Mouse (Mus musculus) brain, embryonic 18.5 days (tissue): ENCODE measurements around the gene Zdhhc19.
A peak's percentile ranks its signal among the peaks of the same experiment; 100 is the strongest.

Experiments
- DNase-seq: peaks from one replicate; pipeline ENCODE4 v3.0.0-alpha.2; 2012; ENCODE audit warnings: low read depth, low spot score

Zdhhc19 gene

GRCm38 (mm10) chr16:32550487-32550886, 54.4 kb downstream of the Zdhhc19 start:
- DNase-seq, result no peak

GRCm38 (mm10) chr16:32551346-32551747, 55.3 kb downstream of the Zdhhc19 start:
- no peak for DNase-seq

- no peak for DNase-seq
Measured at GRCm38 (mm10) chr16:32555588-32555987, 59.5 kb downstream of the Zdhhc19 start.

GRCm38 (mm10) chr16:32559493-32559892, 63.4 kb downstream of the Zdhhc19 start:
- no peak for DNase-seq

- no peak for DNase-seq
Measured at GRCm38 (mm10) chr16:32563056-32563793, 67.2 kb downstream of the Zdhhc19 start.

GRCm38 (mm10) chr16:32567282-32567681, 71.2 kb downstream of the Zdhhc19 start:
- DNase-seq, result no peak

GRCm38 (mm10) chr16:32568401-32568800, 72.3 kb downstream of the Zdhhc19 start:
- no peak for DNase-seq

GRCm38 (mm10) chr16:32570042-32570441, 74.0 kb downstream of the Zdhhc19 start:
- DNase-seq, result no peak

- no peak for DNase-seq
Measured at GRCm38 (mm10) chr16:32572528-32572927, 76.5 kb downstream of the Zdhhc19 start.

GRCm38 (mm10) chr16:32586482-32586881, 90.4 kb downstream of the Zdhhc19 start:
- no peak for DNase-seq

- no peak for DNase-seq
Measured at GRCm38 (mm10) chr16:32588568-32588967, 92.5 kb downstream of the Zdhhc19 start.

GRCm38 (mm10) chr16:32591521-32591920, 95.5 kb downstream of the Zdhhc19 start:
- DNase-seq, result no peak

- DNase-seq, result no peak
Measured at GRCm38 (mm10) chr16:32593283-32593805, 97.3 kb downstream of the Zdhhc19 start.

- no peak for DNase-seq
Measured at GRCm38 (mm10) chr16:32593916-32594315, 97.9 kb downstream of the Zdhhc19 start.

GRCm38 (mm10) chr16:32594701-32595100, 98.6 kb downstream of the Zdhhc19 start:
- no peak for DNase-seq

GRCm38 (mm10) chr16:32595142-32595855, 99.2 kb downstream of the Zdhhc19 start:
- no peak for DNase-seq

- DNase-seq, result peak; percentile 10
Measured at GRCm38 (mm10) chr16:32597909-32598381, 101.9 kb downstream of the Zdhhc19 start.

GRCm38 (mm10) chr16:32599151-32599550, 103.1 kb downstream of the Zdhhc19 start:
- no peak for DNase-seq

- DNase-seq, result no peak
Measured at GRCm38 (mm10) chr16:32602193-32602685, 106.2 kb downstream of the Zdhhc19 start.

- no peak for DNase-seq
Measured at GRCm38 (mm10) chr16:32607562-32608343, 111.7 kb downstream of the Zdhhc19 start.

- DNase-seq, result no peak
Measured at GRCm38 (mm10) chr16:32608344-32608711, 112.3 kb downstream of the Zdhhc19 start.
